Mouse (Mus musculus): ENCODE measurements around the gene Rnf145.

DNA sequence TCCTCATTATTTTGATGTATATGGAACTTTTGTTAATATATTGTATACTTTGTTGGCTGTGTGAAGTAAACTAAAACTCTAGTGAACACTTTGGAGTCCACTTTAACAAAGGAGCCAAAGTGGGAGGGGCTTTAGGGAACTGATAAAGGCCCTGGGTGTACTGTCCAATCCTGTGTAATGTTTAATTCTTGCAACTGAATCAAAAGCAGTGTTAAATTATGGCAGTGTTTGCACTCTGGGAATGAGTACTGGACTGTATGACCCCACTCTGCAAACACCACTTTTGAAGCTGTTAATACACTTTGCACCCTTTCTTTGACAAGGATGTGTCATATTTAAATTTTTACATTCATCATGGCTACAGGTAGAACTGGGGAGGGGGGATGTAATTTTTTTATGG, 46.2 kb downstream of the Rnf145 start:
- no peak for TF ChIP-seq CTCF (IDR thresholded peaks at IDR 0.05; ENCODE audit: low read depth)
- TF ChIP-seq EP300 (optimal IDR thresholded peaks at IDR 0.05), result no peak
